Mouse (Mus musculus) cortical plate, adult 2 months (tissue): ENCODE results near the gene Samd15.
"Not testable (repeated sequence)": the region's sequence is repeated elsewhere in the genome, so short reads cannot be mapped to it uniquely, and the experiment has no call there.

ENCODE experiments used
- CTCF ChIP-seq: fragments of 200-500 bp; IDR thresholded peaks from 2 replicates; pipeline ENCODE4 v1.5.1; 2011; ENCODE audit warnings: mild to moderate bottlenecking, control low read depth, low read length; ENCODE audit not compliant: insufficient read depth; ENCODE audit errors: extremely low read depth
- POLR2A ChIP-seq: fragments of 200-500 bp; IDR thresholded peaks from 2 replicates; pipeline ENCODE4 v1.6.1; 2011; ENCODE audit warnings: mild to moderate bottlenecking, low read length, control low read depth; ENCODE audit not compliant: insufficient read depth; ENCODE audit errors: extremely low read depth

- not testable (repeated sequence) for TF ChIP-seq CTCF, POLR2A
Observed at GRCm38 (mm10) chr12:87205789-87206188, 6.3 kb downstream of the Samd15 start.
